Mouse (Mus musculus) spleen, adult 12 weeks (tissue): ENCODE data around the gene Poldip2.
"Not testable (repeated sequence)": the region's sequence is repeated elsewhere in the genome, so short reads cannot be mapped to it uniquely, and the experiment has no call there.

Experiments
- DNase-seq: peaks from one replicate; pipeline ENCODE4 v3.0.0; 2022; ENCODE audit warnings: low spot score

Poldip2 gene

GRCm38 (mm10) chr11:78501529-78501928, 10.5 kb upstream of the Poldip2 start:
- DNase-seq: no peak

GRCm38 (mm10) chr11:78502909-78503650, 8.9 kb upstream of the Poldip2 start, which contains the start of gene Sebox:
TSS of gene Sebox (plus strand) at chr11:78503447.
- DNase-seq: no peak

- no peak for DNase-seq
These were observed 6.6 kb upstream of the Poldip2 start for GRCm38 (mm10) chr11:78505430-78505829.

GRCm38 (mm10) chr11:78509148-78509547, 2.8 kb upstream of the Poldip2 start:
- no peak for DNase-seq

- DNase-seq: no peak
These were observed 1.3 kb downstream of the Poldip2 start for GRCm38 (mm10) chr11:78513106-78513790.

- no peak for DNase-seq
These were observed 3.7 kb downstream of the Poldip2 start for GRCm38 (mm10) chr11:78515549-78516325.

- no peak for DNase-seq
These were observed 6.9 kb downstream of the Poldip2 start for GRCm38 (mm10) chr11:78518931-78519330.

- no peak for DNase-seq
These were observed 9.9 kb downstream of the Poldip2 start for GRCm38 (mm10) chr11:78521880-78522279.

- DNase-seq: no peak
These were observed 10.5 kb downstream of the Poldip2 start for GRCm38 (mm10) chr11:78522481-78522997.

GRCm38 (mm10) chr11:78523241-78523955, 11.4 kb downstream of the Poldip2 start:
- no peak for DNase-seq

GRCm38 (mm10) chr11:78524838-78525237, 12.8 kb downstream of the Poldip2 start:
- no peak for DNase-seq

GRCm38 (mm10) chr11:78528714-78529113, 16.7 kb downstream of the Poldip2 start:
- no peak for DNase-seq

- no peak for DNase-seq
These were observed 18.0 kb downstream of the Poldip2 start for GRCm38 (mm10) chr11:78530001-78530400.

GRCm38 (mm10) chr11:78531046-78531445, 19.1 kb downstream of the Poldip2 start:
- no peak for DNase-seq

- DNase-seq: not testable (repeated sequence)
These were observed 19.5 kb downstream of the Poldip2 start for GRCm38 (mm10) chr11:78531515-78531914.

- no peak for DNase-seq
These were observed 22.5 kb downstream of the Poldip2 start for GRCm38 (mm10) chr11:78534516-78534915.

- no peak for DNase-seq
These were observed 23.5 kb downstream of the Poldip2 start for GRCm38 (mm10) chr11:78535376-78536079.

- DNase-seq: peak; percentile 96
These were observed 24.2 kb downstream of the Poldip2 start, which contains the start of the genes Tnfaip1 and Ift20 for GRCm38 (mm10) chr11:78536080-78536689. TSS of gene Tnfaip1 (minus strand) at chr11:78536332. TSS of gene Ift20 (plus strand) at chr11:78536361.

GRCm38 (mm10) chr11:78536690-78537084, 24.7 kb downstream of the Poldip2 start:
- DNase-seq: no peak

- DNase-seq: no peak
These were observed 28.4 kb downstream of the Poldip2 start for GRCm38 (mm10) chr11:78540358-78540757.
